Mouse (Mus musculus): ENCODE data around the gene Duox1. TPM values are rescaled to one million over a fixed set of nuclear protein-coding genes. Genes with fewer than 3 reads are reported as not detected.
A peak's percentile ranks its signal among the peaks of the same experiment; 100 is the strongest.
"Not testable (repeated sequence)": the region's sequence is repeated elsewhere in the genome, so short reads cannot be mapped to it uniquely, and the experiment has no call there.

The Duox1 gene
- polyA plus RNA-seq, 1 experiment from 2014 or later, result 0.12 TPM

- H3K4me2 ChIP-seq (replicated peaks), result peak overlapping the region; percentile 43
- DNase-seq (ENCODE audit: low spot score) (peak; percentile 79), ATAC-seq (ENCODE audit: low FRiP score) (no peak)
- no peaks in the 10 kb centered on the region for H3K9me3 ChIP-seq (ENCODE audit: control insufficient read depth, low read length)
- H3K4me1 ChIP-seq (replicated peaks; ENCODE audit: control insufficient read depth, insufficient read depth, low read length), result 0 out of 2 replicates have a peak, but pooled peaks cover 3% of the 10 kb centered on the region
- H3K36me3 ChIP-seq (replicated peaks; ENCODE audit: control insufficient read depth, insufficient read depth), result no peaks in the 10 kb centered on the region
- no peaks in the 10 kb centered on the region for H3K27me3 ChIP-seq (ENCODE audit: control insufficient read depth, insufficient read depth, low read length)
- whole genome bisulfite sequencing, result 11% methylated on average over 11 of the region's 11 CpGs
- H3K9ac ChIP-seq, result no peak overlapping the region
- no peak overlapping the region for H3K4me3 ChIP-seq (replicated peaks; ENCODE audit: low read length)
- no peak overlapping the region for H3K27ac ChIP-seq
Observed at GRCm38 (mm10) chr2:122380768-122381311, 65.4 kb downstream of the Duox1 start.

- H3K4me2 ChIP-seq (replicated peaks), result no peak overlapping the region
- DNase-seq (ENCODE audit: low spot score) (no peak), ATAC-seq (ENCODE audit: low FRiP score) (no peak)
- no peak overlapping the region for H3K4me3 ChIP-seq (replicated peaks; ENCODE audit: low read length)
- H3K36me3 ChIP-seq (replicated peaks; ENCODE audit: control insufficient read depth, insufficient read depth), result no peaks in the 10 kb centered on the region
- H3K27me3 ChIP-seq (ENCODE audit: control insufficient read depth, insufficient read depth, low read length), result no peaks in the 10 kb centered on the region
- whole genome bisulfite sequencing, result 77% methylated on average over 16 of the region's 16 CpGs
- no peak overlapping the region for H3K27ac ChIP-seq
- H3K4me1 ChIP-seq (replicated peaks; ENCODE audit: control insufficient read depth, insufficient read depth, low read length), result 0 out of 2 replicates have a peak, but pooled peaks cover 3% of the 10 kb centered on the region
- no peaks in the 10 kb centered on the region for H3K9me3 ChIP-seq (ENCODE audit: control insufficient read depth, low read length)
- no peak overlapping the region for H3K9ac ChIP-seq
Observed at GRCm38 (mm10) chr2:122381329-122382103, 66.0 kb downstream of the Duox1 start.

- WGBS, result 80% methylated on average over 6 of the region's 6 CpGs
- Histone ChIP-seq H3K27ac (no peak overlapping the region), H3K9me3 (ENCODE audit: control insufficient read depth, low read length) (no peaks in the 10 kb centered on the region), H3K27me3 (ENCODE audit: control insufficient read depth, insufficient read depth, low read length) (no peaks in the 10 kb centered on the region), H3K4me2 (replicated peaks) (no peak overlapping the region), H3K4me1 (replicated peaks; ENCODE audit: control insufficient read depth, insufficient read depth, low read length) (0 out of 2 replicates have a peak, but pooled peaks cover 3% of the 10 kb centered on the region), H3K4me3 (replicated peaks; ENCODE audit: low read length) (no peak overlapping the region), H3K9ac (no peak overlapping the region), H3K36me3 (replicated peaks; ENCODE audit: control insufficient read depth, insufficient read depth) (no peaks in the 10 kb centered on the region)
- no peak for DNase-seq (ENCODE audit: low spot score)
- no peak for ATAC-seq (ENCODE audit: low FRiP score)
Observed at GRCm38 (mm10) chr2:122382121-122382520, 66.6 kb downstream of the Duox1 start.

DNA sequence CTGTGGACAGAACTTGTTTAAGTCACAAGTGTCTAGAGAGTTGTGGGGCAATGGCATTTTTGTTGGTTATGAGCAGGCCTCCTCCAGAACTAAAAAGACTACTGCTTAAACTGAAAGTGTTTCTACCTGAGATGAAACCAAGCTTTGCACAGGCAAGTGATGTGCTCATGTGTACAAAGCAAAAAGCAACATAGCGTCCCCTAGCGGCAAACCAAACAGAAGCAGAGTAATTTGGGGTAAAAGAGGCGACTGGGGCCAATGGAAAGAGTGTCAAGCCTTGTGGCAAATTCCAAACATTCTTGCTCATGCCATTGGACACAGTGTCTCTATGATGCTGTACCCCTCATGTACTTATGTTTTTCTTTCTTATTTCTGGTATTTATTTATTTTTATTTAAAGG is 69.6 kb downstream of the Duox1 start:
- Histone ChIP-seq H3K27me3 (ENCODE audit: control insufficient read depth, insufficient read depth, low read length) (no peaks in the 10 kb centered on the region), H3K4me1 (replicated peaks; ENCODE audit: control insufficient read depth, insufficient read depth, low read length) (no peaks in the 10 kb centered on the region), H3K27ac (no peak overlapping the region), H3K36me3 (replicated peaks; ENCODE audit: control insufficient read depth, insufficient read depth) (no peaks in the 10 kb centered on the region), H3K4me2 (replicated peaks) (no peak overlapping the region), H3K4me3 (replicated peaks; ENCODE audit: low read length) (no peak overlapping the region), H3K9ac (no peak overlapping the region), H3K9me3 (ENCODE audit: control insufficient read depth, low read length) (no peaks in the 10 kb centered on the region)
- WGBS, result 37% methylated on average over 3 of the region's 3 CpGs
- no peak for ATAC-seq (ENCODE audit: low FRiP score)
- no peak for DNase-seq (ENCODE audit: low spot score)

DNA sequence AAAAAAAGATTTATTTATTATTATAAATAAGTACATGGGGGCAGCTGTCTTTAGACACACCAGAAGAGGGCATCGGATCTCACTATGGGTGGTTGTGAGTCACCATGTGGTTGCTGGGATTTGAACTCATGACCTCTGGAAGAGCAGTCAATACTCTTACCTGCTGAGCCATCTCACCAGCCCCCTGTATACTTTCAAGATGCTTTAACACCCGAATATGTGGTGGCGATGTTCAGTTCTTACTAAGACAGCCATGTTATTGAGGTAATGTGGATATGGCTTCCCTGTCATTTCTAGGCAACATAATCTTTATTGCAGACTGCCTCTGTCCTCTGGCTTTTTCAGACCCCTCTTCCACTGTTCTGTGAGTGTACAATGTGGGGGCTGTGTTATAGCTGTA is 71.7 kb downstream of the Duox1 start:
- not testable (repeated sequence) for DNase-seq (ENCODE audit: low spot score); H3K4me1 ChIP-seq (replicated peaks; ENCODE audit: control insufficient read depth, insufficient read depth, low read length); ATAC-seq (ENCODE audit: low FRiP score); H3K36me3 ChIP-seq (replicated peaks; ENCODE audit: control insufficient read depth, insufficient read depth); H3K9me3 ChIP-seq (ENCODE audit: control insufficient read depth, low read length); H3K4me2 ChIP-seq (replicated peaks); H3K9ac ChIP-seq; H3K4me3 ChIP-seq (replicated peaks; ENCODE audit: low read length); H3K27me3 ChIP-seq (ENCODE audit: control insufficient read depth, insufficient read depth, low read length); H3K27ac ChIP-seq
- 95% methylated on average over 3 of the region's 3 CpGs for WGBS

- 88% methylated on average over 1 of the region's 1 CpGs for WGBS
- Histone ChIP-seq H3K36me3 (replicated peaks; ENCODE audit: control insufficient read depth, insufficient read depth) (no peaks in the 10 kb centered on the region), H3K27ac (no peak overlapping the region), H3K9me3 (ENCODE audit: control insufficient read depth, low read length) (no peaks in the 10 kb centered on the region), H3K9ac (no peak overlapping the region), H3K27me3 (ENCODE audit: control insufficient read depth, insufficient read depth, low read length) (no peaks in the 10 kb centered on the region), H3K4me1 (replicated peaks; ENCODE audit: control insufficient read depth, insufficient read depth, low read length) (no peaks in the 10 kb centered on the region), H3K4me2 (replicated peaks) (no peak overlapping the region), H3K4me3 (replicated peaks; ENCODE audit: low read length) (no peak overlapping the region)
- no peak for ATAC-seq (ENCODE audit: low FRiP score)
- no peak for DNase-seq (ENCODE audit: low spot score)
Observed at GRCm38 (mm10) chr2:122396150-122396549, 80.7 kb downstream of the Duox1 start.

Other genes starting within 250 kb of the Duox1 start
- 9.6 and 10.8 TPM in 2 replicates for gene Spg11, start 197.3 kb upstream of the Duox1 start, polyA plus RNA-seq (2014; fragmentation: Nextera tagmentation; extraction: Ambion mirVana)
- 113 and 135 TPM in 2 replicates for gene B2m, start 168.0 kb upstream of the Duox1 start, polyA plus RNA-seq (2014; fragmentation: Nextera tagmentation; extraction: Ambion mirVana)
- gene Trim69, start 155.0 kb upstream of the Duox1 start, polyA plus RNA-seq (2014; fragmentation: Nextera tagmentation; extraction: Ambion mirVana), result not detected in 2 replicates
- gene Patl2, start 129.5 kb upstream of the Duox1 start, polyA plus RNA-seq (2014; fragmentation: Nextera tagmentation; extraction: Ambion mirVana), result not detected in 2 replicates
- not detected in 2 replicates for gene Terb2, start 129.4 kb upstream of the Duox1 start, polyA plus RNA-seq (2014; fragmentation: Nextera tagmentation; extraction: Ambion mirVana)
- gene Sord, start 80.9 kb upstream of the Duox1 start, polyA plus RNA-seq (2014; fragmentation: Nextera tagmentation; extraction: Ambion mirVana), result 25.6 and 27.4 TPM in 2 replicates
- gene Duox2, start 17.2 kb upstream of the Duox1 start, polyA plus RNA-seq (2014; fragmentation: Nextera tagmentation; extraction: Ambion mirVana), result not detected in 2 replicates
- 0.46 TPM in 1 of 2 replicates, not detected in the other for gene Duoxa2, start 16.8 kb upstream of the Duox1 start, polyA plus RNA-seq (2014; fragmentation: Nextera tagmentation; extraction: Ambion mirVana)
- gene Duoxa1, start 1.9 kb upstream of the Duox1 start, polyA plus RNA-seq (2014; fragmentation: Nextera tagmentation; extraction: Ambion mirVana), result 0.16 and 0.31 TPM in 2 replicates
- gene Shf, start 53.5 kb downstream of the Duox1 start, polyA plus RNA-seq (2014; fragmentation: Nextera tagmentation; extraction: Ambion mirVana), result 17.9 and 19.2 TPM in 2 replicates
- 0.07 and 0.09 TPM in 2 replicates for gene Slc28a2, start 110.8 kb downstream of the Duox1 start, polyA plus RNA-seq (2014; fragmentation: Nextera tagmentation; extraction: Ambion mirVana)
- not detected in 2 replicates for gene Gm14085, start 169.3 kb downstream of the Duox1 start, polyA plus RNA-seq (2014; fragmentation: Nextera tagmentation; extraction: Ambion mirVana)

All from hindbrain, embryonic 14.5 days (tissue).